Mouse (Mus musculus) embryonic facial prominence, embryonic 11.5 days (tissue): ENCODE results near the gene Rabep1. TPM values are rescaled to one million over a fixed set of nuclear protein-coding genes. Genes with fewer than 3 reads are reported as not detected.

Experiments
- ATAC-seq: fragments of 200-750 bp; cut with Nextera tagmentation; replicated peaks from 2 replicates; pipeline ENCODE4 v1.8.0; 2017; ENCODE audit warnings: low read depth; ENCODE audit not compliant: insufficient number of reproducible peaks, low FRiP score, low TSS enrichment
- DNase-seq: peaks from one replicate; pipeline ENCODE4 v3.0.0-alpha.2; 2015; ENCODE audit warnings: low spot score
- H3K27ac ChIP-seq: fragments of 300-500 bp; sonication (generic); replicated peaks from 2 replicates; pipeline ENCODE4 v1.5.1; 2014; ENCODE audit warnings: mild to moderate bottlenecking, low read depth, low read length, control low read depth
- H3K27me3 ChIP-seq: fragments of 300-500 bp; sonication (generic); 2 replicates; pipeline ENCODE4 v1.6.1; 2014; ENCODE audit warnings: mild to moderate bottlenecking, low read length, moderate library complexity, mixed read lengths; ENCODE audit not compliant: control insufficient read depth, insufficient read depth
- H3K36me3 ChIP-seq: fragments of 300-500 bp; sonication (generic); replicated peaks from 2 replicates; pipeline ENCODE4 v1.6.1; 2014; ENCODE audit warnings: low read depth, mild to moderate bottlenecking, low read length, moderate library complexity, mixed read lengths; ENCODE audit not compliant: control insufficient read depth, insufficient read depth
- H3K4me1 ChIP-seq: fragments of 300-500 bp; sonication (generic); 2 replicates; pipeline ENCODE4 v1.6.1; 2014; ENCODE audit warnings: low read length, mixed read lengths; ENCODE audit not compliant: control insufficient read depth, insufficient read depth
- H3K4me2 ChIP-seq: fragments of 300-500 bp; sonication (generic); 2 replicates; pipeline ENCODE4 v1.6.1; 2014; ENCODE audit warnings: low read depth, mild to moderate bottlenecking, control low read depth, low read length, moderate library complexity
- H3K4me3 ChIP-seq: fragments of 300-500 bp; sonication (generic); 2 replicates; pipeline ENCODE4 v1.5.1; 2014; ENCODE audit warnings: low read depth, low read length, control low read depth
- H3K9ac ChIP-seq: fragments of 300-500 bp; sonication (generic); replicated peaks from 2 replicates; pipeline ENCODE4 v1.6.1; 2014; ENCODE audit warnings: mild to moderate bottlenecking, control low read depth, low read length
- H3K9me3 ChIP-seq: fragments of 300-500 bp; sonication (generic); replicated peaks from 2 replicates; pipeline ENCODE4 v1.6.1; 2016; ENCODE audit warnings: mild to moderate bottlenecking, low read length, inconsistent platforms, mixed read lengths; ENCODE audit not compliant: control insufficient read depth
- WGBS: fragments of 180-500 bp; shearing (Covaris S2); extraction: QIAGEN DNeasy Blood & Tissue Kit; methylation state at CpG from one replicate; pipeline ENCODE4 v1.1.7; 2014; 5-methylcytosine and 5-hydroxymethylcytosine counted together
- polyA plus RNA-seq: library from polyadenylated mRNA; unstranded; fragments of >200 nt; fragmentation: Nextera tagmentation; extraction: Ambion mirVana; gene quantifications from 2 replicates; pipeline ENCODE4 v1.2.1, GENCODE M21; 2014

The Rabep1 gene
- polyA plus RNA-seq, 1 experiment from 2014 or later = 36.6 TPM

- H3K27me3 ChIP-seq = no peaks in the 10 kb centered on the region
Measured at GRCm38 (mm10) chr11:70917896-70918295, 73.3 kb downstream of the Rabep1 start.

GRCm38 (mm10) chr11:70919524-70919923, 74.9 kb downstream of the Rabep1 start:
- Histone ChIP-seq H3K9ac (no peak overlapping the region), H3K27me3 (no peaks in the 10 kb centered on the region), H3K4me1 (no peaks in the 10 kb centered on the region), H3K9me3 (no peaks in the 10 kb centered on the region), H3K4me3 (no peak overlapping the region), H3K4me2 (no peak overlapping the region), H3K36me3 (peaks cover 2% of the 10 kb centered on the region; the same call in 1 of the 2 replicates), H3K27ac (no peak overlapping the region)
- 97% methylated on average over 4 of the region's 4 CpGs for WGBS
- ATAC-seq = no peak
- DNase-seq = no peak

More at GRCm38 (mm10) chr11:70917896-70918295, 73.3 kb downstream of the Rabep1 start:
- no peak for DNase-seq
- WGBS = 94% methylated on average over 2 of the region's 2 CpGs
- H3K27ac ChIP-seq = no peak overlapping the region
- H3K4me1 ChIP-seq = no peaks in the 10 kb centered on the region
- H3K9ac ChIP-seq = no peak overlapping the region
- no peak overlapping the region for H3K4me2 ChIP-seq
- no peak for ATAC-seq
- H3K36me3 ChIP-seq = peaks cover 2% of the 10 kb centered on the region; the same call in 1 of the 2 replicates
- H3K4me3 ChIP-seq = no peak overlapping the region
- H3K9me3 ChIP-seq = no peaks in the 10 kb centered on the region

GRCm38 (mm10) chr11:70931461-70931860, 86.9 kb downstream of the Rabep1 start:
- Histone ChIP-seq H3K27me3 (no peaks in the 10 kb centered on the region), H3K4me3 (no peak overlapping the region), H3K27ac (no peak overlapping the region), H3K9ac (no peak overlapping the region), H3K36me3 (peaks cover 3% of the 10 kb centered on the region; the same call in 1 of the 2 replicates), H3K4me2 (no peak overlapping the region), H3K4me1 (no peaks in the 10 kb centered on the region), H3K9me3 (no peaks in the 10 kb centered on the region)
- 90% methylated on average over 5 of the region's 5 CpGs for WGBS
- ATAC-seq = no peak
- no peak for DNase-seq

GRCm38 (mm10) chr11:70935316-70935715, 90.7 kb downstream of the Rabep1 start:
- H3K9ac ChIP-seq = no peak overlapping the region
- ATAC-seq (no peak), DNase-seq (no peak)
- no peaks in the 10 kb centered on the region for H3K9me3 ChIP-seq
- no peaks in the 10 kb centered on the region for H3K4me1 ChIP-seq
- 91% methylated on average over 7 of the region's 7 CpGs for WGBS
- H3K27me3 ChIP-seq = no peaks in the 10 kb centered on the region
- peaks cover 5% of the 10 kb centered on the region; the same call in 1 of the 2 replicates for H3K36me3 ChIP-seq
- H3K4me3 ChIP-seq = no peak overlapping the region
- no peak overlapping the region for H3K27ac ChIP-seq
- no peak overlapping the region for H3K4me2 ChIP-seq

DNA sequence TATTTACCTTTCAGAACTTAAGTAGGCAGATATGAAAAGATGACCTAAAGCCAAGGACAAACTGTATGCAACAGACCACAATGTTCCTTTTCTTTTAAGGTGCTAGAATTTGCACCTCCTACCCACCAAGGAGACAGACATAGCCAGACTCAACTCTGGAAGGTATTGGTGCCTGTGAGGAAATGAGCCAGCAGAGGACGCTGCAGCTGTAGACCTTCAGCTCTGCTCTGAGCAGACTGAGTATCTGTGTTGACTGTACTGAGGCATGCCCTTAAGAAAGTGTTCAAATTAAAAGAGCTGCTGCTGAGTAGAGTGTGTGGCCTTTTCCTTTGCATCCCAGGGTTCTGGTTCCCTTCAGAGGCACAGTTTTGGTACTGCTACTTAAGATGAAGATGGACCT, 98.0 kb downstream of the Rabep1 start:
- Histone ChIP-seq H3K9ac (no peak overlapping the region), H3K27me3 (no peaks in the 10 kb centered on the region), H3K4me2 (no peak overlapping the region), H3K9me3 (no peaks in the 10 kb centered on the region), H3K36me3 (peaks cover 18% of the 10 kb centered on the region), H3K4me3 (no peak overlapping the region), H3K4me1 (no peaks in the 10 kb centered on the region), H3K27ac (no peak overlapping the region)
- no peak for DNase-seq
- 64% methylated on average over 1 of the region's 1 CpGs for WGBS
- ATAC-seq = no peak

GRCm38 (mm10) chr11:70943651-70944050, 99.1 kb downstream of the Rabep1 start:
- DNase-seq (no peak), ATAC-seq (no peak)

GRCm38 (mm10) chr11:70944935-70945817, 100.6 kb downstream of the Rabep1 start:
- Histone ChIP-seq H3K4me3 (no peak overlapping the region), H3K9me3 (no peaks in the 10 kb centered on the region), H3K4me1 (no peaks in the 10 kb centered on the region), H3K9ac (no peak overlapping the region), H3K27ac (no peak overlapping the region), H3K27me3 (no peaks in the 10 kb centered on the region), H3K4me2 (no peak overlapping the region), H3K36me3 (peaks cover 16% of the 10 kb centered on the region)
- DNase-seq = no peak
- no peak for ATAC-seq
- WGBS = 89% methylated on average over 4 of the region's 4 CpGs

More at GRCm38 (mm10) chr11:70943651-70944050, 99.1 kb downstream of the Rabep1 start:
- no peak overlapping the region for H3K27ac ChIP-seq
- H3K27me3 ChIP-seq = no peaks in the 10 kb centered on the region
- 96% methylated on average over 7 of the region's 7 CpGs for WGBS
- no peaks in the 10 kb centered on the region for H3K4me1 ChIP-seq
- H3K4me3 ChIP-seq = no peak overlapping the region
- H3K9ac ChIP-seq = no peak overlapping the region
- H3K9me3 ChIP-seq = no peaks in the 10 kb centered on the region
- peaks cover 16% of the 10 kb centered on the region for H3K36me3 ChIP-seq
- no peak overlapping the region for H3K4me2 ChIP-seq

DNA sequence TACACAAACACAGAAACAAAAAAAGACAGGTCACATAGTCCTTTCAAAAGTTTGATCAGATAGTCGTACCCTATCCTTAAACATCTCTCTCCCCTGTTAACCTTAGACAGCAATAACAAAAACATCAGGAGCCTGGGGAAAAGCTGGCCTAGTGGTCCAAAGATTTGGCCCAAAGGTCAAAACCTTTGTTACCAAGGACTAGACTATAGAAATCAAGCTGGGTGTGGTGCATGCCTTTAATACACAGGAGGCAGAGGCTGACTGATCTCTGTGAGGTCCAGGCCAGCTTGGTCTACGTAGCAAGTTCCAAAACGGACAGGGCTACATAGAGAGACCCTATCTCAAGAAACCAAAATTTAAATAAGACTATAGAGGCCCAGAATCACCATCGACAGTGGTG, 110.1 kb downstream of the Rabep1 start:
- no peak for DNase-seq
- Histone ChIP-seq H3K9ac (no peak overlapping the region), H3K27ac (no peak overlapping the region), H3K4me2 (no peak overlapping the region), H3K4me3 (no peak overlapping the region), H3K9me3 (no peaks in the 10 kb centered on the region), H3K36me3 (peaks cover 15% of the 10 kb centered on the region), H3K27me3 (no peaks in the 10 kb centered on the region), H3K4me1 (no peaks in the 10 kb centered on the region)
- no peak for ATAC-seq
- WGBS = 87% methylated on average over 4 of the region's 4 CpGs
